Mouse (Mus musculus): Measurements from ENCODE around the gene Olfr441.
A peak's percentile ranks its signal among the peaks of the same experiment; 100 is the strongest.
"Not testable (repeated sequence)": the region's sequence is repeated elsewhere in the genome, so short reads cannot be mapped to it uniquely, and the experiment has no call there.

Gene Olfr441

DNA sequence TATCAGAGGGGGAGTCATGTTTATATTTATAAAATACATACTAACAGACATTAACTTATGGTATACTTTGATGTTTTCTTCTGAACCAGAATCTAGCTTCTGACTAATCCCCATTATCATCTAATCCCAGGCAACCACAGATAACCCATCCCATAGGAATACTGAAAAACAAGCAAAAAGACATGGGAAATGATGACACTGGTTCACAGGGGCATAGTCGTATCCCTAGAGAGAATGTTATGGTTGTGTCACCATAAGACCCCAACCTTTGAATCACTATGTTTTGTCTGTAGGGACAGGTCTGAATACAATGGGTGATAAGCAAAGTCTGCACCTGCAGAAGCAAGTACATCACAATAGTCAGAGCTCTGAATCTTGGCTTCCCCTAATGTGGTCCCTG, at the start of gene Olfr441:
Gene Olfr441 (plus strand): TSS at position 301 of the 400 bp plus-strand sequence.
- H3K27me3 ChIP-seq (ENCODE audit: insufficient read depth, low read length); H3K36me3 ChIP-seq (ENCODE audit: insufficient read depth, low read length); H3K4me1 ChIP-seq (replicated peaks; ENCODE audit: low read depth, low read length); H3K4me3 ChIP-seq (replicated peaks; ENCODE audit: low read length); H3K9me3 ChIP-seq (ENCODE audit: low read length): not testable (repeated sequence)

- no peak for TF ChIP-seq POU5F1 (IDR thresholded peaks at IDR 0.05; ENCODE audit: borderline replicate concordance, low read length)
- TF ChIP-seq NANOG (IDR thresholded peaks at IDR 0.05; ENCODE audit: borderline replicate concordance, low read length) = no peak
- peak; percentile 63 for TF ChIP-seq CTCF (conservative IDR thresholded peaks at IDR 0.05; ENCODE audit: low read length)
- Histone ChIP-seq H3K27me3 (ENCODE audit: insufficient read depth, low read length) (no peaks in the 10 kb centered on the region), H3K4me3 (replicated peaks; ENCODE audit: low read length) (no peak overlapping the region), H3K9me3 (ENCODE audit: low read length) (peaks cover 25% of the 10 kb centered on the region), H3K36me3 (ENCODE audit: insufficient read depth, low read length) (no peaks in the 10 kb centered on the region), H3K4me1 (replicated peaks; ENCODE audit: low read depth, low read length) (no peaks in the 10 kb centered on the region)
Measured at GRCm38 (mm10) chr6:43078750-43079149, 27.4 kb upstream of the Olfr441 start.

DNA sequence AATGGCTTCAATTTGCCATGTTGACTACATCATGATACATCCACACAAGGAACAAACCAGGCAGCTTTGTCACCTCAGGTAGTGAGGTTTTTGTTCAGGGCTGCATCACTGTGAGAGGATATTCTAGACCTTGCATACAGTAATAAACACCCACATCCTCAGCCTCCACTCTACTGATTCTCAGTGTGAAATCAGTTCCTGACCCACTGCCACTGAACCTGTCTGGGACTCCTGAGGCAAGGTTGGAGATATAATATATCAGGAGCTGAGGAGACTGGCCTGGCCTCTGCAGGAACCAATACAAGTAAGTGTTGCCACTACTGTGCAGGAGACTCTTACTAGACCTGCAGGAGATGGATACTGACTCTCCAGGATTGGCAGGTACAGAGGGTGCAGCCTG, 24.8 kb upstream of the Olfr441 start:
- not testable (repeated sequence) for H3K36me3 ChIP-seq (ENCODE audit: insufficient read depth, low read length); H3K27me3 ChIP-seq (ENCODE audit: insufficient read depth, low read length); H3K4me3 ChIP-seq (replicated peaks; ENCODE audit: low read length); H3K4me1 ChIP-seq (replicated peaks; ENCODE audit: low read depth, low read length)
- H3K9me3 ChIP-seq (ENCODE audit: low read length) = peaks cover 35% of the 10 kb centered on the region

DNA sequence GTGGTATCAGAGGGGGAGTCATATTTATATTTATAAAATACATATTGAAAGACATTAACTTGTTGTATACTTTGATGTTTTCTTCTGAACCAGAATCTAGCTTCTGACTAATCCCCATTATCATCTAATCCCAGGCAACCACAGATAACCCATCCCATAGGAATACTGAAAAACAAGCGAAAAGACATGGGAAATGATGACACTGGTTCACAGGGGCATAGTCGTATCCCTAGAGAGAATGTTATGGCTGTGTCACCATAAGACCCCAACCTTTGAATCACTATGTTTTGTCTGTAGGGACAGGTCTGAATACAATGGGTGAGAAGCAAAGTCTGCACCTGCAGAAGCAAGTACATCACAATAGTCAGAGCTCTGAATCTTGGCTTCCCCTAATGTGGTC, 40.1 kb downstream of the Olfr441 start, which contains the start of gene Olfr237-ps1:
Gene Olfr237-ps1 (plus strand): TSS at position 301 of the 400 bp plus-strand sequence.
- H3K36me3 ChIP-seq (ENCODE audit: insufficient read depth, low read length); H3K27me3 ChIP-seq (ENCODE audit: insufficient read depth, low read length); H3K9me3 ChIP-seq (ENCODE audit: low read length); H3K4me3 ChIP-seq (replicated peaks; ENCODE audit: low read length); H3K4me1 ChIP-seq (replicated peaks; ENCODE audit: low read depth, low read length): not testable (repeated sequence)

GRCm38 (mm10) chr6:43159502-43159901, 53.3 kb downstream of the Olfr441 start:
- no peak overlapping the region for H3K4me3 ChIP-seq (replicated peaks; ENCODE audit: low read length)
- no peak for TF ChIP-seq POU5F1 (IDR thresholded peaks at IDR 0.05; ENCODE audit: borderline replicate concordance, low read length)
- TF ChIP-seq CTCF (conservative IDR thresholded peaks at IDR 0.05; ENCODE audit: low read length) = no peak
- no peak for TF ChIP-seq NANOG (IDR thresholded peaks at IDR 0.05; ENCODE audit: borderline replicate concordance, low read length)
- no peaks in the 10 kb centered on the region for H3K27me3 ChIP-seq (ENCODE audit: insufficient read depth, low read length)
- no peaks in the 10 kb centered on the region for H3K9me3 ChIP-seq (ENCODE audit: low read length)
- H3K36me3 ChIP-seq (ENCODE audit: insufficient read depth, low read length) = no peaks in the 10 kb centered on the region
- H3K4me1 ChIP-seq (replicated peaks; ENCODE audit: low read depth, low read length) = no peaks in the 10 kb centered on the region

GRCm38 (mm10) chr6:43162982-43163381, 56.8 kb downstream of the Olfr441 start, which contains the start of gene Olfr437:
TSS of gene Olfr437 (plus strand) at chr6:43163282.
- Histone ChIP-seq H3K9me3 (ENCODE audit: low read length) (no peaks in the 10 kb centered on the region), H3K27me3 (ENCODE audit: insufficient read depth, low read length) (no peaks in the 10 kb centered on the region), H3K36me3 (ENCODE audit: insufficient read depth, low read length) (no peaks in the 10 kb centered on the region), H3K4me3 (replicated peaks; ENCODE audit: low read length) (no peak within 1 kb of the TSS), H3K4me1 (replicated peaks; ENCODE audit: low read depth, low read length) (no peaks in the 10 kb centered on the region)
- TF ChIP-seq NANOG (IDR thresholded peaks at IDR 0.05; ENCODE audit: borderline replicate concordance, low read length) = no peak
- no peak for TF ChIP-seq POU5F1 (IDR thresholded peaks at IDR 0.05; ENCODE audit: borderline replicate concordance, low read length)
- no peak for TF ChIP-seq CTCF (conservative IDR thresholded peaks at IDR 0.05; ENCODE audit: low read length)

GRCm38 (mm10) chr6:43167246-43167645, 61.1 kb downstream of the Olfr441 start:
- TF ChIP-seq NANOG (IDR thresholded peaks at IDR 0.05; ENCODE audit: borderline replicate concordance, low read length) (no peak), POU5F1 (IDR thresholded peaks at IDR 0.05; ENCODE audit: borderline replicate concordance, low read length) (no peak), CTCF (conservative IDR thresholded peaks at IDR 0.05; ENCODE audit: low read length) (no peak)
- Histone ChIP-seq H3K27me3 (ENCODE audit: insufficient read depth, low read length) (no peaks in the 10 kb centered on the region), H3K36me3 (ENCODE audit: insufficient read depth, low read length) (no peaks in the 10 kb centered on the region), H3K9me3 (ENCODE audit: low read length) (no peaks in the 10 kb centered on the region), H3K4me1 (replicated peaks; ENCODE audit: low read depth, low read length) (no peaks in the 10 kb centered on the region), H3K4me3 (replicated peaks; ENCODE audit: low read length) (no peak overlapping the region)

All from E14TG2a.4 (cell line).